Mouse (Mus musculus) liver, embryonic 13.5 days (tissue): ENCODE data around the gene Knop1. TPM values are rescaled to one million over a fixed set of nuclear protein-coding genes. Genes with fewer than 3 reads are reported as not detected.

Experiments used
- ATAC-seq: fragments of 200-750 bp; cut with Nextera tagmentation; 2 replicates; pipeline ENCODE4 v1.8.0; 2017; ENCODE audit warnings: low read depth, mild to moderate bottlenecking, moderate number of reproducible peaks, moderate library complexity
- DNase-seq: peaks from one replicate; pipeline ENCODE4 v3.0.0; 2022
- H3K27ac ChIP-seq: fragments of 300-500 bp; sonication (generic); 2 replicates; pipeline ENCODE4 v1.5.1; 2015; ENCODE audit warnings: moderate library complexity, mild to moderate bottlenecking, inconsistent platforms
- H3K27me3 ChIP-seq: fragments of 300-500 bp; sonication (generic); 2 replicates; pipeline ENCODE4 v1.6.1; 2015; ENCODE audit warnings: mild to moderate bottlenecking, inconsistent platforms
- H3K36me3 ChIP-seq: fragments of 300-500 bp; sonication (generic); 2 replicates; pipeline ENCODE4 v1.6.1; 2015; ENCODE audit warnings: mild to moderate bottlenecking, inconsistent platforms
- H3K4me1 ChIP-seq: fragments of 300-500 bp; sonication (generic); replicated peaks from 2 replicates; pipeline ENCODE4 v1.6.1; 2015; ENCODE audit warnings: inconsistent platforms
- H3K4me2 ChIP-seq: fragments of 300-500 bp; sonication (generic); 2 replicates; pipeline ENCODE4 v1.6.1; 2015; ENCODE audit warnings: inconsistent platforms, mild to moderate bottlenecking, moderate library complexity
- H3K4me3 ChIP-seq: fragments of 300-500 bp; sonication (generic); replicated peaks from 2 replicates; pipeline ENCODE4 v1.5.1; 2015; ENCODE audit warnings: mild to moderate bottlenecking, inconsistent platforms
- H3K9ac ChIP-seq: fragments of 300-500 bp; sonication (generic); 2 replicates; pipeline ENCODE4 v1.6.1; 2015; ENCODE audit warnings: mild to moderate bottlenecking, inconsistent platforms
- H3K9me3 ChIP-seq: fragments of 300-500 bp; sonication (generic); replicated peaks from 2 replicates; pipeline ENCODE4 v1.6.1; 2016; ENCODE audit warnings: inconsistent platforms
- WGBS: fragments of 180-500 bp; shearing (Covaris S2); methylation state at CpG from one replicate; pipeline ENCODE4 v1.1.7; 2015; ENCODE audit not compliant: insufficient replicate concordance; 5-methylcytosine and 5-hydroxymethylcytosine counted together
- polyA plus RNA-seq: library from polyadenylated mRNA; unstranded; fragments of >200 nt; fragmentation: Nextera tagmentation; extraction: Ambion mirVana; gene quantifications from 2 replicates; pipeline ENCODE4 v1.2.1, GENCODE M21; 2015

Knop1 gene
- polyA plus RNA-seq, 1 experiment from 2014 or later, result 52.5 TPM

GRCm38 (mm10) chr7:118816275-118816674 is 39.8 kb downstream of the Knop1 start:
- DNase-seq (no peak), ATAC-seq (no peak)
- no peak overlapping the region for H3K4me2 ChIP-seq
- no peak overlapping the region for H3K9ac ChIP-seq
- no peaks in the 10 kb centered on the region for H3K9me3 ChIP-seq
- 83% methylated on average over 3 of the region's 3 CpGs for WGBS
- H3K27ac ChIP-seq, result no peak overlapping the region
- H3K4me3 ChIP-seq, result no peak overlapping the region
- H3K4me1 ChIP-seq, result peaks cover 16% of the 10 kb centered on the region
- peaks cover 38% of the 10 kb centered on the region for H3K36me3 ChIP-seq
- H3K27me3 ChIP-seq, result no peaks in the 10 kb centered on the region

DNA sequence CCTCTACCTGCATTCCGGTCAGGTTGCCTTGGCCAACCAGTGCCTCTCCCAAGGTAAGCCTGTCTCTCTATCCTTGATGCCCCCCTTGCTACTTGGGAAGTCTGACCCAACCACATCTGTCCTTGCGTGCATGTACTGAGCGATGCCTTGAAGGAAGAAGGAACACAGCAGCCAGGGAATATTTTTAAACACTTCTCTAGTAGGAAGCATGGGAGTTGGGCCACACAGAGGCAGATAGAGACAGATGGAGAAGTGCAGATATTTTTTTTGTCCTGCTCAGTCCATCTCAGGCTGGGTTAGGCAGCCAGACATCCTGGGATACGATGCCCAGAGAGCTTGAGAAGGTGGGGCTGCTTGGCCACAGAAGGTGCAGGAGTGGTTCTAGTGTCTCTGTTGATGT is 42.5 kb downstream of the Knop1 start:
- DNase-seq, result no peak
- no peak overlapping the region for H3K4me3 ChIP-seq

DNA sequence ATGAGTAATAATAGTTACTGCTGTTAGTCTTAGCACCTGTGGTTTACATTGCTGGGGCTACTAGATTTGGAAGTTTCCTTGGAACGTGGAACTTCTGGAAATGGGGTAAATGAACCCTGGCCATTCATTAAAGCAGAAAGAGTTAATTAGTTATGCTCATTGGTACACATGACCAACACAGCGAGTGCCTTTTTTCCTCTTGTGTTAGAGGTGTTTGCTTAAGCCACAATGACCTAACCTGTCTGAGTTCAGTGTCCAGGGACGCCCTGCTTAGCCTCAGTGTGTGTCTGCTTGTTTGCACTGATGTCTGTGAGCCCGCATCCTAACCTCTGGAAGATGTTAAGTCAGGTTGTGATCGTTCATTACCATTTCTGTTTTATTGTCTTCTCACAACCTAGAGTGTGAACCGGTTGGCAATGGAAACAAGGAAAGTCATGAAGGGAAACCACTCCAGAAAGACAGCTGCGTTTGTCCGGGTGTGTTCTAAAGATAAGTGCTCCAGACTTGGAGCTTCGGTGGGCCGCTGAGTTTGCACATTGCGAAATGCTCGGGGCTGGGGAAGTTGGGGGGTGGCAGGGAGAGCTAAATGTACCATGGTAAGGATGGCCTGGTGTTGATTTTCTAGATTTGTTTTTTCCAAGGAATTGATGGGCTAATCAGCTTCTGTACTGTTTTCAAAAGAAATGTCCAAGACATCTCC is 44.5 kb downstream of the Knop1 start:
- DNase-seq (no peak), ATAC-seq (peak; percentile 55)
- no peaks in the 10 kb centered on the region for H3K27me3 ChIP-seq
- 32% methylated on average over 12 of the region's 12 CpGs for WGBS
- H3K9me3 ChIP-seq, result no peaks in the 10 kb centered on the region
- H3K27ac ChIP-seq, result peak overlapping the region; percentile 15
- no peak overlapping the region for H3K4me3 ChIP-seq
- peaks cover 30% of the 10 kb centered on the region for H3K4me1 ChIP-seq
- H3K36me3 ChIP-seq, result peaks cover 27% of the 10 kb centered on the region
- H3K4me2 ChIP-seq, result no peak overlapping the region
- no peak overlapping the region for H3K9ac ChIP-seq

More for the DNA sequence above, 42.5 kb downstream of the Knop1 start:
- WGBS, result 81% methylated on average over 4 of the region's 4 CpGs
- peaks cover 23% of the 10 kb centered on the region for H3K4me1 ChIP-seq
- H3K27ac ChIP-seq, result no peak overlapping the region
- peaks cover 43% of the 10 kb centered on the region for H3K36me3 ChIP-seq
- no peaks in the 10 kb centered on the region for H3K27me3 ChIP-seq
- H3K9ac ChIP-seq, result no peak overlapping the region
- no peak for ATAC-seq
- no peaks in the 10 kb centered on the region for H3K9me3 ChIP-seq
- no peak overlapping the region for H3K4me2 ChIP-seq

GRCm38 (mm10) chr7:118807899-118808298 is 48.2 kb downstream of the Knop1 start:
- no peak overlapping the region for H3K4me3 ChIP-seq
- no peak for ATAC-seq

GRCm38 (mm10) chr7:118806631-118807411 is 49.2 kb downstream of the Knop1 start:
- 0 out of 2 replicates have a peak overlapping the region, but pooled peaks have one; percentile 8 for H3K4me2 ChIP-seq
- no peak for DNase-seq
- H3K36me3 ChIP-seq, result peaks cover 9% of the 10 kb centered on the region
- H3K9me3 ChIP-seq, result no peaks in the 10 kb centered on the region
- 77% methylated on average over 16 of the region's 16 CpGs for WGBS
- no peak overlapping the region for H3K4me3 ChIP-seq
- H3K4me1 ChIP-seq, result peaks cover 24% of the 10 kb centered on the region
- H3K9ac ChIP-seq, result no peak overlapping the region
- no peak for ATAC-seq
- H3K27me3 ChIP-seq, result no peaks in the 10 kb centered on the region
- H3K27ac ChIP-seq, result no peak overlapping the region

More at GRCm38 (mm10) chr7:118807899-118808298, 48.2 kb downstream of the Knop1 start:
- Histone ChIP-seq H3K27ac (no peak overlapping the region), H3K4me1 (peaks cover 34% of the 10 kb centered on the region), H3K27me3 (no peaks in the 10 kb centered on the region), H3K9ac (no peak overlapping the region), H3K36me3 (0 out of 2 replicates have a peak, but pooled peaks cover 5% of the 10 kb centered on the region), H3K9me3 (no peaks in the 10 kb centered on the region), H3K4me2 (no peak overlapping the region)
- DNase-seq, result no peak
- WGBS, result 77% methylated on average over 8 of the region's 8 CpGs

DNA sequence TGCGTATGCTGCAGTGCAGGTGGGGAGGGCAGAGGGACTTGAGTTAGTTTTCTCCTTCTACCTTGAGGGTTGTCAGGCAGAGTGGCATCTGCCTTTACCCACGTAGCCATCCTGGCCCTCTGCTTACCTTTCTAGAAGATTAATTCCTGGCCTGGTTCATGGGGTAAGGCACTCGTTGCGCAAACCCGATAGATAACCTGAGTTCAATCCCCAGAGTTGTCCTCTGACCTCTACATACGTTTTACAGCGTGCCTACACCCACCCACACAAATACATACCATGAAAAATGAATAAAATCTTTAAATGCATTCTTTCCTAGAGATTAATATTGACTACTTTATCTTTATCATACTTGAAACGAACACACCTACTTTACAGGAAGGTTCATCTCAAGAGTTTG is 52.6 kb downstream of the Knop1 start:
- Histone ChIP-seq H3K4me2 (no peak overlapping the region), H3K9me3 (no peaks in the 10 kb centered on the region), H3K27me3 (no peaks in the 10 kb centered on the region), H3K4me3 (no peak overlapping the region), H3K4me1 (peaks cover 11% of the 10 kb centered on the region; the same call in 1 of the 2 replicates), H3K36me3 (peaks cover 15% of the 10 kb centered on the region), H3K27ac (no peak overlapping the region), H3K9ac (no peak overlapping the region)
- DNase-seq, result no peak
- 78% methylated on average over 8 of the region's 8 CpGs for WGBS
- ATAC-seq, result no peak

DNA sequence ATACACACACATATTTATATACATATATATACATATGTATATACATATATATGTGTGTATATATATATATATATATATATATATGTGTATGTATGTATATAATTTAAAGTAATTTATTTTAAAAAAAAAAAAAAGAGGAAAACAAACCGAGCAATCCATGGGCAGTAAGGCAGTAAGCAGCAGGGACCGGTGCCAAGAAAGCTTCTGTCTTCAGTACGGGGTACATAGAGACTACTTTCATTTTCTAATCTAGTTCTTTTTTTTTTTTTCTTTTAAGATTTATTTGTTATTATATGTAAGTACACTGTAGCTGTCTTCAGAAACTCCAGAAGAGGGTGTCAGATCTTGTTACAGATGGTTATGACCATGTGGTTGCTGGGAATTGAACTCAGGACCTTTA is 54.3 kb downstream of the Knop1 start:
- peaks cover 18% of the 10 kb centered on the region for H3K36me3 ChIP-seq

DNA sequence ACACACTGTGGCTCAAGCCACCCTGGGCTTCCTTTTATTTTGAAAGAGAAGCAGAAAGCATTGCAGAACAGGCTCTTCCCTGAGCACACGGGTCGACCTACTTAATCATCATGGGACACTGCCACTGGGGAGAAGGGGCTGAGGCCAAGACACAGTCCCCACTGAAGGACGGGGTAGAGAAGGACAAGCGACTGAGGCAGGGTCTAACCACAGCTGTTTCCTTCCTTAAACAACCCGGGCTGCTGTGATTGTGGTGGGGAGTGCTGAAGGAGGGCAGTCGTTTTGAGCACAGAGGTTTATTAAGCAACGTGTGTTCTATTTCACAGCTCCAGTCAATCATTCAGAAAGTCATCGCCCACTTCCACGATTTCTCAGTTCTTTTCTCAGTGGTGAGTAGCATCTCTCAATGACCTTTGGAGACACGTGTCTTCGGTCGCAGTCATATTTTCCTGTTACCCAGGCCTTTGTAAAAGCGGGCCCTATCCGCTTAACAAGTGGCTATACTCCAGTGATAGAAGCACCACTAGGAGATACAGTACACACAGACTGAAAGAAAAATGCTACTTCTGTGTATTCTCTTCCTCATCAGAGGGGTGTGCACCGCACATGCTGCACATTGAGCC is 55.8 kb downstream of the Knop1 start:
- Histone ChIP-seq H3K4me1 (peaks cover 7% of the 10 kb centered on the region; the same call in 1 of the 2 replicates), H3K9ac (no peak overlapping the region), H3K27me3 (no peaks in the 10 kb centered on the region), H3K4me3 (no peak overlapping the region), H3K27ac (no peak overlapping the region), H3K4me2 (no peak overlapping the region), H3K9me3 (no peaks in the 10 kb centered on the region), H3K36me3 (peaks cover 22% of the 10 kb centered on the region)
- DNase-seq, result no peak
- 57% methylated on average over 15 of the region's 15 CpGs for WGBS
- ATAC-seq, result no peak

More for the DNA sequence above, 54.3 kb downstream of the Knop1 start:
- DNase-seq (no peak), ATAC-seq (no peak)
- no peak overlapping the region for H3K4me2 ChIP-seq
- H3K4me3 ChIP-seq, result no peak overlapping the region
- no peak overlapping the region for H3K27ac ChIP-seq
- WGBS, result 88% methylated on average over 3 of the region's 3 CpGs
- H3K4me1 ChIP-seq, result peaks cover 7% of the 10 kb centered on the region; the same call in 1 of the 2 replicates
- H3K9ac ChIP-seq, result no peak overlapping the region
- H3K9me3 ChIP-seq, result no peaks in the 10 kb centered on the region
- no peaks in the 10 kb centered on the region for H3K27me3 ChIP-seq

DNA sequence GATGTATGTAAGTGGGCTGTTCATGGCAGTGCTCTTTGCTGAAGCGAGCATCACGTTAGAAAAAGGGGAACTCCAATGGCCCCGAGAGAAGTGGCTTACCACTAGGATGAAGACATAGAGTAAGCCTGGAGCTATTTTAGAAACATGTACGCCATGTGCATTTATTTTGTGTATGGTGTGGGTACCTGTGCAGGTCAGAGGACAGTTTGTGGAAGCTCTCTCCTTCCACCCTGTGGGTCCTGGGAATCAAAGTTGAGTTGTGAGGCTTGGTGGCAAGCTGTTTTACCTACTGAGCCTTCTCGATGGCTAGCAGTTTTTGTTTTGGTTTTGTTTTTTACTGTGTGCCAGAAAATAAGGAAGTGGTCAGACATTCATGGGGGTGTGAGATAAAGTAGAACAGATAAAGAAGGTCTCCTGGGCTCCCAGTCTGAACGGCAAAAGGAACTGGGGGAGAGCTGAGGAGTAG is 57.9 kb downstream of the Knop1 start:
- 20% methylated on average over 6 of the region's 6 CpGs for WGBS
- H3K4me1 ChIP-seq, result peaks cover 4% of the 10 kb centered on the region; the same call in 1 of the 2 replicates
- H3K4me3 ChIP-seq, result no peak overlapping the region
- DNase-seq, result no peak
- H3K9ac ChIP-seq, result no peak overlapping the region
- no peak for ATAC-seq
- no peaks in the 10 kb centered on the region for H3K9me3 ChIP-seq
- peaks cover 30% of the 10 kb centered on the region for H3K36me3 ChIP-seq
- H3K27me3 ChIP-seq, result no peaks in the 10 kb centered on the region
- no peak overlapping the region for H3K4me2 ChIP-seq
- H3K27ac ChIP-seq, result no peak overlapping the region

DNA sequence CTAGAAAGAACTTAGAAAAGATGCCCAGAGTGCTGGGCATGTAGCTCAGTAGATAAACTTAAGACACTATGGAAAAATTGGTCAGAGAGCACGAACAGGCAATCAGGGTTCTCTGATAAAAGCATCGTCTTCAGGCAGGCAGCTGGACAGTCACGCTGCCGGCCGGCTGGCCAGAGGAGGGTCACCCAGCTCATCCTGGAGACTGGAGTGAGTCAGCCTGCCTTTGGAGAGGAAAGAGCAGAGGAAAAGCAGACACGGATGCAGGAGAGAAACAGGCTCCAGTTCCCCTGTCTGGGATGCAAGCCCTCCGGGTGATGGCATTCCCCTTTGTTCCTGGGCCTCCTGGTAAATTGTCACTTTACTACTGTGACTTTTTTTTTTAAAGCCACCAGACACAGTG is 58.5 kb downstream of the Knop1 start:
- Histone ChIP-seq H3K27me3 (no peaks in the 10 kb centered on the region), H3K4me1 (0 out of 2 replicates have a peak, but pooled peaks cover 3% of the 10 kb centered on the region), H3K36me3 (peaks cover 32% of the 10 kb centered on the region), H3K4me3 (no peak overlapping the region), H3K9me3 (no peaks in the 10 kb centered on the region), H3K27ac (no peak overlapping the region), H3K9ac (no peak overlapping the region), H3K4me2 (no peak overlapping the region)
- DNase-seq (no peak), ATAC-seq (no peak)
- WGBS, result 51% methylated on average over 7 of the region's 7 CpGs

DNA sequence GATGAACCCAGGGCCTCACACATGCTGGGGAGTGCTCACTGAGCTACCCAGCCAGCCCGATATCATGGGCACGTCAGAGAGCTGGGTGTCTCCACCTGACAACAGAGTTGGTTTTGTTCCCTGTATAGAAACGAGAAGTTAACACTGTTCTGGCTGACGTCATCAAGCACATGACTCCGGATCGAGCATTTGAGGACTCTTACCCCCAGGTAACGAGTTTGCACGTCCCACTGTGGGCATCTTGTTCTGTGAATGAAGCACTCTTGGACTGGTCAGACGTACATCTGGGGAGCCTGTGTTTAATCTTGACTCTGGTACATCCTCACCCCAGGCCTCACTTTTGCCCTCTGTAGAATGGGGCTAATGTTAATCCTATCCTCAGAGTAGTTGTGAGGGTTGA is 59.2 kb downstream of the Knop1 start:
- H3K27ac ChIP-seq, result no peak overlapping the region
- no peaks in the 10 kb centered on the region for H3K9me3 ChIP-seq
- 75% methylated on average over 9 of the region's 9 CpGs for WGBS
- peaks cover 33% of the 10 kb centered on the region for H3K36me3 ChIP-seq
- no peak overlapping the region for H3K4me2 ChIP-seq
- no peaks in the 10 kb centered on the region for H3K27me3 ChIP-seq
- ATAC-seq (no peak), DNase-seq (no peak)
- H3K4me3 ChIP-seq, result no peak overlapping the region
- 0 out of 2 replicates have a peak, but pooled peaks cover 3% of the 10 kb centered on the region for H3K4me1 ChIP-seq
- H3K9ac ChIP-seq, result no peak overlapping the region
